Mouse (Mus musculus): Measurements from ENCODE around the gene Ntf3. TPM values are rescaled to one million over a fixed set of nuclear protein-coding genes. Genes with fewer than 3 reads are reported as not detected.

The Ntf3 gene
- polyA plus RNA-seq, 1 experiment from 2014 or later = 22.9 TPM

DNA sequence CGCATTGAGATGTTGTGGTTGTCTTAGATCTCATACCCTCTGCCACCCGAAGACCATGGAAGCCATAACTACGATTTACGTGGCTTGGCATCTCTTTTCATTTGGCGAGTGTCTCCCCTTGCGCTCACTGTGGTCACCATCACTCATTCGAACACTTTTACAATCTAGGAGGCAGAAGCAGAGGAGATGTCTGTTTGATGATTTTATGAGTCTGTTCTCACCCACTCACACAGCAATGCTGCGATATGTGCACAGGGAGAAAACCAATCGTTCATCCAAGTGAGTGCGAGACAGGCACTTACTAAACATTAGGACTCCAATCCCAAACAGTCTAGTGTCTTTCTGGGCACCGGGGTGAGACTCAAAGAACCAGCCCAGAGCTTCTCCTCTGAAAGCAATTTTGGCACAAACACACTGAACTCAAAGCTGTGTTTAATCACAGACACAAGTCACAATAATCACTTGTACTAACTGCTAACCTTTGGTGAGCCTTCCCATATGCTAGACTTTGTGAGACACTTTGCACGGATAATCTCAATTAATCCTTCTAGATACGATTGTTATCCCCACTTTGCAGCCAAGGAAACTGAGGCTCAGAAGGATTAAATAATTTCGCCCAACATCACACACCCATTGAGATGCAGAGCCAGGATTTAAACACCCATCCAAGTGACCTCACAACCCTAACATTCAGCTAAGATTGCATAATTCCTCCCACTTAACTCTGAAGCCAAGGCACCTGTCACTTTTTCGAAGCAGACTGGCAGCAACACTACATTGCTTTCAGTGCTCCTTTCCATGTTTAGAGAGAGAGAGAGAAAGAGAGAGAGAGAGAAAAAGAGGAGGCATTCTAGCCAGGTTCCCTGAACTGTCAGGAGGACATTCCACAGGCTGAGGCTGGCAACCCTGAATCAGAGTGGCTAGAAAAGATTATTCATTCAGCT is 55.5 kb downstream of the Ntf3 start:
- Histone ChIP-seq H3K9me3 (replicated peaks) (no peaks in the 10 kb centered on the region), H3K27me3 (ENCODE audit: low read depth, poor library complexity, severe bottlenecking) (no peaks in the 10 kb centered on the region), H3K36me3 (peaks cover 26% of the 10 kb centered on the region; the same call in 1 of the 2 replicates), H3K4me3 (no peak overlapping the region), H3K4me1 (peaks cover 39% of the 10 kb centered on the region), H3K27ac (no peak overlapping the region)
- WGBS = 74% methylated on average over 15 of the region's 15 CpGs
- DNase-seq (ENCODE audit: low spot score) = no peak

- H3K36me3 ChIP-seq = peaks cover 36% of the 10 kb centered on the region; the same call in 1 of the 2 replicates
- WGBS = 77% methylated on average over 5 of the region's 5 CpGs
- no peak for DNase-seq (ENCODE audit: low spot score)
- no peak overlapping the region for H3K4me3 ChIP-seq
- H3K27me3 ChIP-seq (ENCODE audit: low read depth, poor library complexity, severe bottlenecking) = no peaks in the 10 kb centered on the region
- no peaks in the 10 kb centered on the region for H3K9me3 ChIP-seq (replicated peaks)
- peaks cover 23% of the 10 kb centered on the region for H3K4me1 ChIP-seq
- no peak overlapping the region for H3K27ac ChIP-seq
Observed at GRCm38 (mm10) chr6:126109184-126109583, 57.5 kb downstream of the Ntf3 start.

DNA sequence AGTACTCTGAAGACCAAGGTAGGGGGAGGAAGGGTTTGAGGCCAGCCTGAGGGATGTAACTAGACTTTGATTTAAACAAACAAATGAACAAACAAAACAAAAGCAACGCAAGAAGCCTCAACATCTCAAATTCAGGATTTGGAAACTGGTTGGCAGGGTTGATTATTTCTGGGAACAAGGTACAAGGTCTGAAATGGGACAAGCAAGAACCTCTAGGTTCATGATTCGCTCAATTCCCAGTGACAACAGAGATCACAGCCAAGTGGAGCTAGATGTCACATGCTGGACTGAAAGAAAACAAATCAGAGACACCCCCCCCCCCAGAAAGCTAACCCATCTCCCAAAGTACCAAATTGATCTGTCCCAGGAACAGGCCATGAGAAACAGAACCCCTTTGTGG is 57.9 kb downstream of the Ntf3 start:
- DNase-seq (ENCODE audit: low spot score) = no peak
- Histone ChIP-seq H3K4me3 (no peak overlapping the region), H3K27ac (no peak overlapping the region), H3K9me3 (replicated peaks) (no peaks in the 10 kb centered on the region), H3K36me3 (peaks cover 36% of the 10 kb centered on the region; the same call in 1 of the 2 replicates), H3K27me3 (ENCODE audit: low read depth, poor library complexity, severe bottlenecking) (no peaks in the 10 kb centered on the region), H3K4me1 (peaks cover 19% of the 10 kb centered on the region)
- 93% methylated on average over 2 of the region's 2 CpGs for WGBS

- Histone ChIP-seq H3K27ac (no peak overlapping the region), H3K36me3 (peaks cover 38% of the 10 kb centered on the region), H3K9me3 (replicated peaks) (no peaks in the 10 kb centered on the region), H3K4me3 (no peak overlapping the region), H3K4me1 (peaks cover 18% of the 10 kb centered on the region; the same call in 1 of the 2 replicates), H3K27me3 (ENCODE audit: low read depth, poor library complexity, severe bottlenecking) (no peaks in the 10 kb centered on the region)
- no peak for DNase-seq (ENCODE audit: low spot score)
- 75% methylated on average over 2 of the region's 2 CpGs for WGBS
Observed at GRCm38 (mm10) chr6:126107398-126107797, 59.3 kb downstream of the Ntf3 start.

DNA sequence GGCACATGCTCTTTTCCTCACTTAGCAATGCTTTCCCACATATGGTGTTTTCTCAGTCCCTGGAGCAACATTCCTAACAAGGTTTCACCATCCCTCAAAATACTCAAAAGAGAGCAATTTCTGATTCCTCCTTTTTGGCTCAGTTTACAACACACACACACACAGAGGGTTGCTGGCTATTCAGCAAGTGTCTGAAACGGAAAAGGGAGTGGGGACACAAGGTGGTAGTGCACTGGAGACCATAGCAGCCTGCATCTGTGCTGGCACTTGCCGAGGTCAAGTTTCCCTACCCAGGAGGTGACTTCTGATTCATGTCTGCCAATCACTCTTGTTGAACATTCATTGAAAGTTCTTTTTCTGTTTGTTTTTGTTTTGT is 59.9 kb downstream of the Ntf3 start:
- H3K27me3 ChIP-seq (ENCODE audit: low read depth, poor library complexity, severe bottlenecking) = no peaks in the 10 kb centered on the region
- H3K36me3 ChIP-seq = peaks cover 44% of the 10 kb centered on the region
- H3K27ac ChIP-seq = no peak overlapping the region
- no peaks in the 10 kb centered on the region for H3K9me3 ChIP-seq (replicated peaks)
- H3K4me3 ChIP-seq = no peak overlapping the region
- DNase-seq (ENCODE audit: low spot score) = no peak
- whole genome bisulfite sequencing = 74% methylated on average over 2 of the region's 2 CpGs
- H3K4me1 ChIP-seq = peaks cover 18% of the 10 kb centered on the region; the same call in 1 of the 2 replicates

DNA sequence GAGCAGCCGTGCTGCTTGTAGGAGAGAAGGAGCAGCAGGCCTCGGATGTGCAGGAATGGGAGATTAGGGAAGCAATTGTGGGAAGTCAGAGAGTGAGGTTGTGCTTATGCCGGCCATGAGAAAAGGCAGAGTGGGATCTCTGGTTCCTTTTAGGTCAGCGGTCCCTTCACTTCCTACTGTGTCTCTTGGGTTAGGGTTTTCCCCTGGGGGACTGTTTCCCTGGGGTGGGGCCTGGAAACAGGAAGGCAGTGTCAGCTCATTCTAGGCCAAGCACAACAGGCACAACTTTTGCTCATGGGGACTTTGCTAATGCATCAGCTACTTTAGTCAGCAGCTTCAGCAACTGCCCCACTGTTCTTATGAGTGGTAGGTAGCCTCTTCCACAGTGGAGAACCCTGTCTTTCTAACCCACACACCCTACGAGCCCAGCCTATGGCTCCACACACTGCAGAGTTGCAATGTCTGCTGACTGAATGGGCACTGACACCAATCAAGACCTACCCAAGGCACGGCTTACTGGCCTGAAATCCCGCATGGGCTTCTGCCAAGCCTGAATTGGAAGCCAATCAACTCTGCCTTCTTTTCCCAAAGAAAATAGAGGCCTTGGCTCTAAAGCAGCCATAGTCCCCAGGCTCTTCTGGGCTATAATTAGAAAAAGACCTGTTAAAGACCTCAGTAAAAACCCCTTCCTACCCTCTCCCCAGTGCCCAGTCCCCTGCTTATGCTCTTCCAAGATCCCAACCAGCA is 60.5 kb downstream of the Ntf3 start:
- Histone ChIP-seq H3K36me3 (peaks cover 50% of the 10 kb centered on the region), H3K27ac (0 out of 2 replicates have a peak overlapping the region, but pooled peaks have one; percentile 50), H3K27me3 (ENCODE audit: low read depth, poor library complexity, severe bottlenecking) (no peaks in the 10 kb centered on the region), H3K4me3 (no peak overlapping the region), H3K9me3 (replicated peaks) (no peaks in the 10 kb centered on the region), H3K4me1 (peaks cover 18% of the 10 kb centered on the region; the same call in 1 of the 2 replicates)
- no peak for DNase-seq (ENCODE audit: low spot score)
- WGBS = 91% methylated on average over 7 of the region's 7 CpGs

GRCm38 (mm10) chr6:126105083-126105740 is 61.5 kb downstream of the Ntf3 start:
- H3K27ac ChIP-seq = no peak overlapping the region
- no peak overlapping the region for H3K4me3 ChIP-seq
- H3K36me3 ChIP-seq = peaks cover 55% of the 10 kb centered on the region
- 86% methylated on average over 12 of the region's 12 CpGs for WGBS
- no peak for DNase-seq (ENCODE audit: low spot score)
- H3K27me3 ChIP-seq (ENCODE audit: low read depth, poor library complexity, severe bottlenecking) = no peaks in the 10 kb centered on the region
- no peaks in the 10 kb centered on the region for H3K9me3 ChIP-seq (replicated peaks)
- peaks cover 18% of the 10 kb centered on the region; the same call in 1 of the 2 replicates for H3K4me1 ChIP-seq

GRCm38 (mm10) chr6:126102571-126102970 is 64.1 kb downstream of the Ntf3 start:
- H3K36me3 ChIP-seq = peaks cover 64% of the 10 kb centered on the region
- H3K27ac ChIP-seq = no peak overlapping the region
- no peak for DNase-seq (ENCODE audit: low spot score)
- WGBS = 88% methylated on average over 6 of the region's 6 CpGs
- H3K4me1 ChIP-seq = peaks cover 18% of the 10 kb centered on the region; the same call in 1 of the 2 replicates
- H3K9me3 ChIP-seq (replicated peaks) = no peaks in the 10 kb centered on the region
- no peak overlapping the region for H3K4me3 ChIP-seq
- no peaks in the 10 kb centered on the region for H3K27me3 ChIP-seq (ENCODE audit: low read depth, poor library complexity, severe bottlenecking)

GRCm38 (mm10) chr6:126102007-126102406 is 64.7 kb downstream of the Ntf3 start:
- no peaks in the 10 kb centered on the region for H3K9me3 ChIP-seq (replicated peaks)
- no peaks in the 10 kb centered on the region for H3K27me3 ChIP-seq (ENCODE audit: low read depth, poor library complexity, severe bottlenecking)
- H3K27ac ChIP-seq = no peak overlapping the region
- H3K4me3 ChIP-seq = no peak overlapping the region
- 91% methylated on average over 11 of the region's 11 CpGs for WGBS
- peaks cover 59% of the 10 kb centered on the region for H3K36me3 ChIP-seq
- no peak for DNase-seq (ENCODE audit: low spot score)
- peaks cover 16% of the 10 kb centered on the region; the same call in 1 of the 2 replicates for H3K4me1 ChIP-seq

DNA sequence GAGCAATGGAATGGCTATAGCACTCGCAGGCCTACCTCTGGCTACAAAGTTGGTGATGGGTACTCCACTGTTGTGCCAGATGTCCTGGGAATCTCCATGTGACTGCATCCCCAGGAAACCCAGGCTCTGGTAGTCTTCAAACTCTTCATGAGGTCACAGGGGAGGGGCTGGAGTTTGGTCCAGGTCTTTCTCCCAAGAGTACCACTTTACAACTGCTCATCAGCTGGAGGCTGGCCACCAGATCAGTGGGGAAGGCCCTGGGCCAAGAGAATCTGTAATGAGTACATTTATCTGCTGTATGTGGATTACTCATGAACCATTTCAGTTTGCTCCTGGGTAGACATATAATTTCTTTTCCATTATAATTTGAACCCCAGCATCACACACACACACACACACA is 66.1 kb downstream of the Ntf3 start:
- Histone ChIP-seq H3K27ac (no peak overlapping the region), H3K9me3 (replicated peaks) (no peaks in the 10 kb centered on the region), H3K4me1 (peaks cover 4% of the 10 kb centered on the region; the same call in 1 of the 2 replicates), H3K36me3 (peaks cover 59% of the 10 kb centered on the region), H3K4me3 (no peak overlapping the region), H3K27me3 (ENCODE audit: low read depth, poor library complexity, severe bottlenecking) (no peaks in the 10 kb centered on the region)
- 94% methylated on average over 1 of the region's 1 CpGs for WGBS
- DNase-seq (ENCODE audit: low spot score) = no peak

DNA sequence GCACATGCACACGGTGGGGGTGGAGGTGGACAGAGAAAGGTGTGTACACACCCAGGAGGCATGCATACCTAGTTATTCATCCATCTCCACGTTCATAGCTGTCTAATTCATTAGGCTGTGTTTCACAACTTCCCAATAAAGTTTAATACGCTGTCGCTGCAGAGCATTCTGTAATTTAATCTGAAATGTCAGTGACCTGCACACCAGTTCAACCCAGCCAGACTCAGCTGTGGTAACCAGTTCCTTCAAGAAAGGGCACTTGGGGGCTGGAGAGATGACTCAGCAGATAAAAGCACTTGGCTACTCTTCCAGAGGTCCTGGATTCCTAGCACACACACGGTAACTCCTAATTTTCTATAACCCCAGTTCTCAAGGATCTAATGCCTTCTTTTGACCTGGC is 69.2 kb downstream of the Ntf3 start:
- no peaks in the 10 kb centered on the region for H3K4me1 ChIP-seq
- no peaks in the 10 kb centered on the region for H3K27me3 ChIP-seq (ENCODE audit: low read depth, poor library complexity, severe bottlenecking)
- no peak for DNase-seq (ENCODE audit: low spot score)
- WGBS = 81% methylated on average over 5 of the region's 5 CpGs
- peaks cover 42% of the 10 kb centered on the region for H3K36me3 ChIP-seq
- no peaks in the 10 kb centered on the region for H3K9me3 ChIP-seq (replicated peaks)
- no peak overlapping the region for H3K4me3 ChIP-seq
- no peak overlapping the region for H3K27ac ChIP-seq

- 88% methylated on average over 13 of the region's 13 CpGs for WGBS
- H3K4me3 ChIP-seq = no peak overlapping the region
- no peaks in the 10 kb centered on the region for H3K27me3 ChIP-seq (ENCODE audit: low read depth, poor library complexity, severe bottlenecking)
- DNase-seq (ENCODE audit: low spot score) = no peak
- H3K9me3 ChIP-seq (replicated peaks) = no peaks in the 10 kb centered on the region
- H3K27ac ChIP-seq = no peak overlapping the region
- peaks cover 28% of the 10 kb centered on the region for H3K36me3 ChIP-seq
- H3K4me1 ChIP-seq = no peaks in the 10 kb centered on the region
Observed at GRCm38 (mm10) chr6:126096085-126096484, 70.6 kb downstream of the Ntf3 start.

All from limb, embryonic 10.5 days (tissue).